Mouse (Mus musculus): Measurements from ENCODE around the gene Sprr1a. TPM values are rescaled to one million over a fixed set of nuclear protein-coding genes. Genes with fewer than 3 reads are reported as not detected.

Sprr1a gene
- not detected in 4 replicates for total RNA-seq (2023)

DNA sequence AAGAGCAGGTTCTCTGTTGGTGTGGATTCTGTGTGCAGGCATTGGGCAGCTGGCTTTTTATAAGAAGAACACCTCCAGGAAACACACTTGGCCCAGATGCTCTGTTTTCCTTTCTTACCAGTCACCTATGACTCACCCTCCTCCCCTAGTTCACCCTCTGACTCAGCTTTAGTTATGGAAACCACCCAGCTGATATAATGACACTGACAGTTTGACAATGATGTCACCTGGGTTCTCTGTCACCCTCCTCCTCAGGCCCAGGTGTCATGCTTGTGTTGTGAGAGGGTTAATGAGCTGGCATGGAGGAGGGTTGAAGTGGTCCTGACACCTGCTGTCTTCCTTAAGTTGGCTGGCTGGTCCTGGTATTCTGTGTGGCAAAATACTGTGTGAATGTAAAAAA is at the start of gene Sprr1a:
Sprr1a (minus strand) TSS at position 33 of the 400 bp plus-strand sequence.

DNA sequence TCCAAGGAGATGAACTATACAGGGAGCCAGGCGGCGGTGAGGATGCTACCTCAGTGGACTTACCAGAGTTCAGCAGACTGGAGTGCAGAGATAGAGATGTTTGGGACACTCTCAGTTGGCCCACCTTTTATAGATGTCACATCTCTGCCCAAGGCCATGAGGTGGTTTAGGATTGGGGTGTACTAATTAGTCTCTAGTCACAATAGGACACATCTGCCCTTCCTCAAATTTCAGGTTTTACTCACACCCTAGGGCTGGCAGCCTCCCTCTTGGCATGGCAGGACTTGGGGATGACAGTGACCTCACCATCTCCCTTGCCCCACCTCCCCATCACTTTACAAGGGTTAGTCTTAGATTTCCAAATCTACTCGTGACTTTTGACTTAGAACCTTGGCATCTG is 48.7 kb upstream of the Sprr1a start, which contains the start of gene 2310046K23Rik:
2310046K23Rik (minus strand) TSS at position 101 of the 400 bp plus-strand sequence.

DNA sequence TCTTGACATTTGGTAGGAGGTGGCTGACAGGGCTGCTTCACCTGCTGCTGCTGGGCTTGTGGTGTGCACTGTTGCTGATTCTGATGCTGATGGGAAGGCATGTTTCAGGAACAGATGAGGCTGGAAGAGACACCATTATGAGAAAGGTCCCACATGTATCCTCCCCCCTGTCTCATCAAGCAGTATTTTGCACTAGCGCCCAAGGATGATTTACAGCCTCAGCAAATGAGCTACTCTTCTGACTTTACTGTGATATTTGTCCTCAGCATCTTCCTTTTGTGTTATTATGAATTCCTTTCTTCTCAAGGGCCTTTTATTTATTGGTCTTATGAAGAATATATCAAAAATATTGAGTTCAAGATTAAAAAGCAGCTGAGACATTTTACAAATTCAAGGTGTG is 14.7 kb upstream of the Sprr1a start, which contains the start of gene Sprr4:
Sprr4 (minus strand) TSS at position 101 of the 400 bp plus-strand sequence.

DNA sequence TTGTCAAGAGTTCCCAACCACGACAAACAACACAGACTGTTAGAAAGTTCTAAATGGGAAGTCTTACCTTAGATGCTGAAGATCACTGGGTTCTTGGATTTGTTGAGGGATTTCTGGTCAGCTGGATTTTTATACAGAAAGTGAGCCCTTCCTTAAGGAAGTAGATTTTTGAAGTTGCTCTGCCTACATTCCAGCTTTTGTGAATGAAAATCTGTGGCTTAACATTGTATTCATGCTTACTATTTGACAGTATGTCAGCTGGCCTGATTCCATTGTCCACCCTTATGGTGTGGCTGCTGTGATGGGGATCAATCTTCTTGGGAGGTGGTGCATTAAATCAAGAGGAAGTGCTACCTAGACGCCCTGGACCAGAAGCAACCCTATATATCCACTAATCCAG is 27.1 kb downstream of the Sprr1a start, which contains the start of gene Sprr3:
Sprr3 (minus strand) TSS at position 101 of the 400 bp plus-strand sequence.

DNA sequence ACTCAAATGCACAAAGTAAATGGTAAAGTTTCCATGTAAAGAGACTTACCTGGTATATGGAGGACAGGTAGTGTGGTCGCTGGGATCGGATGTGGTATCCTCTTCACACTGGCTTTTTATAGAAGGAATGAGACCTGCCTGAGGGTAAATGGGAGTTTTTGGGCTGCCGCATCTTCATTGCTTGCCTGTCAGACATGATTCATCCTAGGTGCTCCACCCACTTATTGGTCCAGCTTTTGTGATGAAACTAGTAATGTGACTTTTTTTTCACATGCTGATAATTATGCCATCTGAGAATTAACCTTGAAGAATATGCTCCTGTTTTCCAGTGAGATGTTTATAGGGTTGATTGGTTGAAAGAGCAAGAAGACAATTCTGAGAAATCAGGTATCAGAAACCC is 47.0 kb downstream of the Sprr1a start, which contains the start of gene Sprr1b:
Sprr1b (minus strand) TSS at position 101 of the 400 bp plus-strand sequence.

Other genes starting within 250 kb of the Sprr1a start
- gene Sprr2a3, start 200.5 kb downstream of the Sprr1a start, total RNA-seq (2023): not detected in 4 replicates
- not detected in 4 replicates for gene Sprr2b, start 169.3 kb downstream of the Sprr1a start, total RNA-seq (2023)
- not detected in 4 replicates for gene Sprr2d, start 146.8 kb downstream of the Sprr1a start, total RNA-seq (2023)
- not detected in 4 replicates for gene Sprr2e, start 133.8 kb downstream of the Sprr1a start, total RNA-seq (2023)
- not detected in 4 replicates for gene Sprr2f, start 120.7 kb downstream of the Sprr1a start, total RNA-seq (2023)
- not detected in 4 replicates for gene Sprr2h, start 100.2 kb downstream of the Sprr1a start, total RNA-seq (2023)
- not detected in 4 replicates for gene Sprr2i, start 77.9 kb downstream of the Sprr1a start, total RNA-seq (2023)
- gene Sprr2j-ps, start 67.8 kb downstream of the Sprr1a start, total RNA-seq (2023): not detected in 4 replicates
- gene Gm9774, start 56.5 kb downstream of the Sprr1a start, total RNA-seq (2023): 1.0 to 3.2 TPM in 2 of 4 replicates, not detected in the others
- not detected in 4 replicates for gene Sprr2k, start 53.3 kb downstream of the Sprr1a start, total RNA-seq (2023)
- gene Sprr1b, start 47.1 kb downstream of the Sprr1a start, total RNA-seq (2023): not detected in 4 replicates
- not detected in 4 replicates for gene Sprr3, start 27.2 kb downstream of the Sprr1a start, total RNA-seq (2023)
- not detected in 4 replicates for gene Sprr4, start 14.6 kb upstream of the Sprr1a start, total RNA-seq (2023)
- gene 2310046K23Rik, start 48.6 kb upstream of the Sprr1a start, total RNA-seq (2023): not detected in 4 replicates
- gene Ivl, start 87.8 kb upstream of the Sprr1a start, total RNA-seq (2023): not detected in 4 replicates
- gene Smcp, start 103.1 kb upstream of the Sprr1a start, total RNA-seq (2023): not detected in 4 replicates
- gene 2210017I01Rik, start 121.6 kb upstream of the Sprr1a start, total RNA-seq (2023): not detected in 4 replicates
- not detected in 4 replicates for gene Lce6a, start 135.8 kb upstream of the Sprr1a start, total RNA-seq (2023)
- gene Lce1a1, start 162.4 kb upstream of the Sprr1a start, total RNA-seq (2023): not detected in 4 replicates
- gene Lce1b, start 171.0 kb upstream of the Sprr1a start, total RNA-seq (2023): not detected in 4 replicates
- gene Lce1a2, start 184.4 kb upstream of the Sprr1a start, total RNA-seq (2023): not detected in 4 replicates
- gene Lce1c, start 193.4 kb upstream of the Sprr1a start, total RNA-seq (2023): not detected in 4 replicates
- gene Lce1d, start 201.3 kb upstream of the Sprr1a start, total RNA-seq (2023): not detected in 4 replicates
- gene Lce1e, start 223.2 kb upstream of the Sprr1a start, total RNA-seq (2023): not detected in 4 replicates
- gene Lce1f, start 234.5 kb upstream of the Sprr1a start, total RNA-seq (2023): not detected in 4 replicates

Measured in B cell, adult 62 days (primary cell).